Mouse (Mus musculus) Muller cell, postnatal 12 days (primary cell): ENCODE data around the gene Agbl1.
"Not testable (repeated sequence)": the region's sequence is repeated elsewhere in the genome, so short reads cannot be mapped to it uniquely, and the experiment has no call there.

Experiments used
- DNase-seq: peaks from one replicate; pipeline ENCODE4 v3.0.0-alpha.2; 2015; ENCODE audit errors: inconsistent ontology term

Agbl1 gene

DNA sequence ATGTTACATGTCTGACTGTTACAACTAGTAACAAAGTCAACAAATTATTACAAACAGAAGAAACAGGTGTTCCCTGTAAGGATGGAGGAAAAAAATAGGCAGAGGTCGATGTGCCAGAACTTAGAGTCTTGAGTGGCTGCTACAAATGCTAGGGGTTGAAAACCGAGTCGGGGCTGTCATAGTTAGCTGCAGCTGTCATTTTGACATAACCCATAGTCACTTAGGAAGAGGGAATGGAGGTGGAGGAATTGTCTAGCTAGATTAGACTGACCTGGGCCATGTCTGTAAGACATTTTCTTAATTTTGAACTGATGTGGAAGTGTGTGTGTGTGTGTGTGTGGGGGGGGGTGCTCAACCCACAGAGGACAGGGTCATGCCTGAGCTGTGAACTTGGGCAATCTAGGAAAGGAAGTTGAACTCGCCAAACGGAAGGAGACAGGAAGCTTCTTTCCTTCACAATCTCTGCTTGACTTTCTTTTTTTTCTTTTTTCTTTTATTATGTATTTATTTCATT, 364.9 kb downstream of the Agbl1 start:
- DNase-seq: no peak

DNA sequence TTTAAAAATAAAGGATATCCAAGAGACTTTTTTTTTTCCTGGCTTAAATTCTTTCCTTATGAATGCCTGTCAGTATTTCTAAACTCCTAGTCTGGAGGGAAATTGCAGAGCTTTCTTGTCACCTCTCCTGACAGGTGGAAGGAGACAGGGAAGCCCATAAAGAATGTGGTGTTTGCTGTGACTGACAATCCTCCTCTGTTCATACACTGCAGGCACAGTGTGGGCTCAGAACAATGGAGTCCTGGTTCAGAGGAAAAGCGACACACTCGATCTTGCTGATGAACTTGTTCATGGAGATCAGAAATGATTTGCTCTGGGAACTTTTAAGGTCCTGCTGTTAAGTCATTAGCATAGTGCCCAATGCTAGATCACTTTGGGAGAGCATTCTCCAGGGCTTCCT, 368.1 kb downstream of the Agbl1 start:
- DNase-seq: peak; percentile 5

DNA sequence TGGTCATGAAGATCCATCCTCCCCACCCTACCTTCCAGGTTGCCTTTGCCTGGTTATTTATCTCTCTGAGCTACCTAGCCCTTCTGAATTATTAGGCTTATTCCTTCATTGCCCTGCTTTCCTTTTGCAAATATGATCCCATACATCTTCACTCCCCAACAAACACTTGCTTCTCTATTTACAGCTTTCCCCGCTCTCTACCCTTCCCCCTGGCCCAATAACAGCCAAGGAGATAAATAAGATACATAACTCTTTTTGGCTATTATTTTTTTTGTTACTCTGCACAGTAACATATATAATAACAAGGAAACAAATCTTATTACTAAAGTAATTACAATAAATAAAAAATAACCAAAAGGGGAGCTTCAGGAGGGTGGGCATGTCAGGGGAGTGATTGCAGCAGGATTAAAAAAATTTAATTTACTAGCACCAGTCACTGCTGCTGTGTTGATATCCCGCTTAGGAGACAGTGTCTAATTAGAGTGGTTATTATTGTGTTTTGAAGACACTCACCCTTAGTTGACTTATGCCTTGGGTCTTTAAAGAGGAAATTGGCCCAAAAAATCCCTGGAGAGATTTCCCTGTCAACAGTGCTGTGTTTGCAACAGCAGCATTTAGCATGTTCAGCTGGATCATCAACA, 370.5 kb downstream of the Agbl1 start:
- no peak for DNase-seq

DNA sequence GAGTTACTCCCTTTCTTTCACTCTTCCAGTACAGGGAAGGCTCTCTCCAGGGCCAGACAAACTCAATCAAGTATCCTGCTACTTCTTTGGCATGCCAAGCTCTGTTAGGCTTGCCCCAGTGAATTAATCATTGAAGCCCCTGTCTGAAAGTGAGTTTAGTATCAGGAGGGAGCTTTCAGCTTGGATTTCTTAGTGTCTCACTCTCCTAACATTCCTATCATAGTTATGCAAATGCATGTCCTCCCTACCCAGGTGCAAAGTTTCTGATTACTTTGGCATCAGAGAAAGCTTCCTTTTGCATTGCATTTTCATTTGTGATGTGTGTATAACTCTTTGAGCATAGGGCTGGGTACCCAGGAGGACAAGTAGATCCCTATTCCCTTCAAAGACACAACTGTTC, 399.8 kb downstream of the Agbl1 start:
- DNase-seq: peak; percentile 12

DNA sequence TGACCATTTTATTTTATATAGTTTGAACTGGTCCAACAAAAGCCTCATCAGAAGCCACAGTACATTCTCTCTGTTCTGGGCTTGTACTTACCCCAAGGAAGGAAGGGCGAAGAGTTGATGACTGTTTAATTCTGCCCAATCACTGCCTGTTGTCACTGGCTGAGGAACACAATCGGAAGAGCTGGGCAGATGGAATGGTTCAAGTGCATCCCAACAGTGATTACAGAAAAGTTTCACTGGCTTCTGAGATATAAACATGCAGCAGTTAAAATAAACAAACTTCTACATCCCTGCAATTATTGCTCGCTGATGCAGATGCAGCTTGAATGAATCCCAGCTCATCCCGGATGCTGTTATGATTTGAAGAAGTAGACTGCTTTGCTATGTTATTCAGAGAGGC, 421.3 kb downstream of the Agbl1 start:
- no peak for DNase-seq

DNA sequence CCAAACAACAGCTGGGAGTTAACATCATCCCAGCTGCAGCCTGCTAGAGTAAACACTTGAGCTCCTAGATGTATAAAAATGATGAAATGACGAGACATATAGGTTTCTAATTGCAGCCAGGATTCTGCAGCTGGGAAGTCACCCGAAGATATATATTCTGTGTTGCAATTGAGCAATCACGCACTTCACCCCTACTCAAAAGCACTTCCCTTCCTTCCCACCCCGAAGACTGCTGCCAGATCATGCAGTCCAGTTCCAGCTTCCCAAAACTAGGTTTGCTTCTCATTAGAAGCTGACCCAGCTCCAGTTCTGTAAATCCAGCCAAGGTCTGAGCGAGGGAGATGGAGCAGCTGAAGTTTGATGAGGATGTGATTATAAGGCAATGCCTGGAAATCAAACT, 431.4 kb downstream of the Agbl1 start:
- DNase-seq: no peak

DNA sequence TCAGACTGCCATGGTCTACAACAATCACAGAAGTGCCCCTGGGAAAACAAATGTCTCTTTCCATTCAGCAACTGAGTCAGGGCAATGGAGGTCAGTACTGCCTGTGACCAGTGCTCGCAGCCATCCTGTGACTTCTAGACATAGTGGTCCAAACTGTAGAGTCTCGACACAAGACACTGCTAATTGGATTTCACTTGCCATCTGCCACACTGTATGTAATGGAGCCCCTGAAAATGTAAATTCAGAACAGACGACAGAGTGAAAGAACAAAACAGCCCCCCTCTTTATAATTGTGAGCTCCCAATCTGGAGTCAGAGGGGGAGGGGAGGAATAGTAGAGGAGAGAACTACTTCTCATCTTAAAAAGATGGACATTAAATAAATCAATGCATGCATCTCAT, 445.2 kb downstream of the Agbl1 start:
- no peak for DNase-seq

DNA sequence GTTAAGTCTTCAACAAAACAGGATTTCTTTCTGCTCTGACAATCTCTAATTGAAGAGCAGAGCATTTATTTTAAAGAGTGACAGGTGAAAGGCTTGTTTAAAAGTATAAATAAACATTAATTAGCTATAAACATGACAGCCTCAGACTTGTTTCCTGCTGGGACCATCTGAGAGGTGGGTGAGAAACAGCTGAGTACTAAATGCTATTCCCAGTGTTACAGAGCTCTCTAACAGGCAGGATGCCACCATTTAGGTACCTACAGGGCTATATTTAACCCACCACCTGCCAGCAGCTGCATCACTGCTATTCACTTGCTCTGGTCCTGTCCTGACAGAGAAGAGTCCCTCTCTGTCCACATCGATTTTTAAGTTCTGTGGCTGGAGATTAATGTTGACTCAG, 471.5 kb downstream of the Agbl1 start:
- no peak for DNase-seq

DNA sequence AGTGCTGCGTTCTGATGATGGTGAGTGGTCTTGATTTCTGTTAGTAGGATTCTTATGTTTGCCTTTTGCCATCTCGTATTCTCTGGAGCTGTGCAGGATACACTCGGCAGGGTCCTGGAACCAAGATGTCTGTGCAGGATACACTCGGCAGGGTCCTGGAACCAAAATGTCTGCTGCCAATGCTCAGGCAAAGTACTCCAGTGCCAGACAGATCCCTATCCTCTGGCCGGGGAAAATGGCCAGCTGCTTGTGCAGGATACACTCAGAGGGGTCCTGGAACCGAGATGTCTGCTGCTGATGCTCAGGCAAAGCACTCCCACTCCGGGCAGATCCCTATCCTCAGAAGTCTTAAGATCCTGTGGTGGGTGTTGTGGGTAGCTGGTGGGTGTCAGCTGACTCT, 502.5 kb downstream of the Agbl1 start:
- DNase-seq: not testable (repeated sequence)

DNA sequence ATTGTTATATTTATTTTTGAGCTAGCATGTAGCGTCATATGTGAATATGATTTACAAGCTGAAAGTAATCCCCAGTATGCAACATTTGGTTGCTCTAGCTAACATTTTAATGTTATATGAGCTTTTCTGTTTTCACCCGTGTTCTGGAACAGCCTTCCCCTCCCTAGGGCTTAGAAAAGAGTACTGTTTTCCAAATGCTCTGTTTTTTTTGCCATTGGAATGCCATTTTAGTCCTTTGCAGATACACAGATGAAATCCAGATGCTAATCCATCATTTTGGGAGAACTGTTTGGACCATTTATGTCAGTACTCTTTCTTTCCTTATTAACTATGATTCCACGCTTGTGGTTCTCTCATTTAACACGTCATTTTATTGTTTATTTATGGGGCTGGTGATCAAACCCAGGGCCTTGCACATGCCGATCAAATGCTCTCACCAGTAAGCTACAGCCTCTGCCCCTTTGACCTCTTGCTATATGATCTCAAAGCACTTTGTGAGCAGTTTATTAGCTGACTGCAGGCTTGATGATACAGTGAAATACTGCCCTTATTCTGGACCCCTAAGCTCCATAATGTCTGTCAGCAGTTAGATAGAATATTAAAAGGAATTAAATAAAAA, 547.7 kb downstream of the Agbl1 start:
- no peak for DNase-seq

DNA sequence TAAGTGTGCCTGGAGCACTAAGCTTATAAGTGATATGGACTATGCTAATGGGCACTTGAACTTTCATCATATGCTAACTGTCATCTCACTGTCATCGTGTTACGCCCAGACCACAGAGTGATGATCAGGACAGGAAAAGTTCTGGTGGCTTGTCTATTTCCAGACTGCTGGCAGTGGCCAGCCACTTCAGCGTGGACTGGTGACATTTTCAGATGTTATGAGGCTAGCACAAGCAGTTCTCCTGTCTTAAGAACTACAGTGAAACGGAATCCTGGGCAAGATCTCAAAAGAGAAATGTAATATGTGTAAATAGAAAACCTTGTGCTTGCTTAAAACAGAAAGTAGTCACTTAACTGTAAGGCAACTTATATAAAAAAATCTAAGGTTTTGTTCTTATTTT, 550.8 kb downstream of the Agbl1 start:
- no peak for DNase-seq

DNA sequence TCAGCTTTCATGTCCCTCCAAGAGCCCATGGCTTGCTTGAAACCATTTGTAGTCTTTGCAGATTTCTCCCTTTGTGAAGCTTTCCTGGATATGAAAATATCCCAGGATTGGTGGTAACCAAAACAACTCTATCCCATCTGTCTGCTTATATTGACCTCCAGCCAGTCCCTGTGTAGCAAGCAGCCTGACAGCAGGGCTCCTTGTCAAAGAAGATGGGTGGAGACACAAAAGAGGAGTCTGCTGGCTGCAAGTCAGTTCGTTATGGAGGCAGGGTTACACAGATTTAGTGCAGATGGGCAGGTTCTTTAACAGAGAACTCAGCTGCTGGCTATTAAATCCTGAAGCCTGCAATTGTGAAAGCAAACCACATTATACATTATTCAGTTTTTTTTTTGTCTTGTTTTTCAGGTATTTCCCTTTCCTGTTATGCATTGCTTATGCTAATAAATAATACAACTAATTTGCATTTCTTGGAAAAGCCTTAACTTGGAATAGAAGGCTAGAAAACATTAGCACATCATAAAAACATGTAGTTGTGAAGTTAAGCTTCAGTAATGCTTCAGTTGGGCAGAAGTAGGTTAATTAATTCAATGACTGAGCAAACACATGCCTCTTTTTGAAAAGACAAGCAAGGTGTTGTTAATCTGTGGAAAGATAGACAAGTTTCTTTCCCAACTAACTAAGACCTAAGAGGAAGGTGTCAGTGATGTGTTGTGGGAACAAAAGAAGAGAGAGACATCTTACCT, 559.0 kb downstream of the Agbl1 start:
- peak; percentile 48 for DNase-seq

DNA sequence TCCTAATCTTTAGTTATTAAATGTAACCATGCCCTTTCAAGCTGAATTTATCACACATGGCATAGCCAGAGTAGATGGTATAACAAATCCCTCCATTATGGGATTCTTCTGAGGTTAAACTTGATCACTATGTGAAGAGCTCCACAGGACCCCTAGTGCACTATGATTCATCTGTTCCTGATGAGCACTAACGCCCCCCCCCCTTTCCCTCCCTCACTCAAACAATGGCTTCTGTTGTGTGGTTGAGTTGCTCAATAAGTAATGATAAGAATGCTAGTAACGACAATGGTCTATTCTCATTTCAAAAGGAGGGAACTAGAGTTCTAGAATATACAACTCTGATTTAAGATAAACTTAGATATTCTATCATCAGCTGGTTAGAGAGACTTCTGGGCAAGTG, 560.4 kb downstream of the Agbl1 start:
- DNase-seq: peak; percentile 92

DNA sequence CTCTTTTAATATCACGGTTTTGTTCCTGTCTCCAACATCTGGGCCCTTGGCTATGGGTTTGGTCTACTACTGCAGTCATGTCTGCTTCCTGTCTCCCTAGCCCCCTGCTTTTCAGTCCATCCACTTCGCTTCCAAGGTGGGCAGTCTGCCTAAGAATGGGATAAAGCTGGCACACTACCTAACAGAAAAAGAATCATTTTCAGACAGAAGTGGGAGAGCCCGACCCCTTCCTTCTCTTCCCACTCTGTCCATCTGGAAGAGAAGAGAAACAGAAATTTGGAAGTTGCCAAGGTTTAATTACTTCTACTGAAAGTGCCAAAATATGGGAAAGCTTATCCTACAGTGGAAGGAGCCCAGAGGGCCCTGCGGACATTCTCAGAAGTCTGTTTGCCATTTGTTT, 561.6 kb downstream of the Agbl1 start:
- no peak for DNase-seq

DNA sequence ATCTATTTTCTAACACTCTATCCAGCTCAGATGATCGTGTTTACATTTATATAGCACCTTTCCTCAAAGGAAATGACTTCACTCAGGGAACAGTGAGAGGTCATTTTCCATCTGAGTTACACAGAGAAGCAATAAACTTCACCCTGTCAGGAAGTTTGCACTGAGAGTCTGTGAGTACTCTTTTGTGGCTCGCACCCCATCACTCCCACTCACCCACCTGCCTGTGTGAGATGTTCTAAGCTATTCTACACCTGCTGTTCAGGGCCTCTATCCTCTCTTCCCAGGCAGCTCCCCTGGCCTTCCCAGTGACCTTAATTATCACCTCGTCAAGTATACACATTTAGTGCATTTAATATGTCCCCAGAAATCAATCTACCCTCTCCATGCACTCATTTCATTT, 580.3 kb downstream of the Agbl1 start:
- DNase-seq: no peak

DNA sequence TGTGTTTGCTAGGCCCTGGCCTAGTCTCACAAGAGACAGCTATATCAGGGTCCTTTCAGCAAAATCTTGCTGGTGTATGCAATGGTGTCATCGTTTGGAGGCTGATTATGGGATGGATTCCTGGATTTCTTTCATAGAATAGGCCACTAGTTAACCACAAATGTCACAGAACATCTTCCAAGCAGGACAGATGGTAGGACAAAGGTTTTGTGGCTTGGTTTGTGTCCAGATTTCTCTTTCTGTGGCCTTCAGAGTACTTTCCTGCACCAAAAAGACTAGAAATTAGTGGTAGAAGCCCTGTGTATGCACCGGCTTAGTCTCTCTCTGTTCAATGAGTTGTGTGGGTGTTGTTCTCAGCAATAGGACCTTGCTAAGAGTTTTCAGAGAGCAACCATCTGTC, 590.9 kb downstream of the Agbl1 start:
- peak; percentile 92 for DNase-seq

DNA sequence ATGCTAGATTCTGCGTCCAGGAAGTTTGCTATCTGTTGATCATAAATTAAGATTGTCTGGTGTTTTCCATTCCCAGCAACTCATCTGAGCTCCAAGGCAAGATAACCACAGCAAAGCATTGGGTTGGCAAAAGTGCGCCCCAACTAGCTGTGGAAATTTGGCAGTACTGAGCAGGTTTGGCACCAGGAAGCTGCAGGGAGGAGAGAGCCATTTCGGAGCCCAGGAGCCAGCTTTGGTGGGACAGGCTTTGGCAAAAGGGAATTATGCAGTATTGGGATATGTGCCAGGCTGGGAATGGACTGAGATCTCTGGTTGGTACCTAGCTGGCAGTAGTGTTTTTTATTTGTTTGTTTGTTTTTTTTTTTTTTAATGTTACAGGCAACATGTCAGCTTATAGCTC, 612.5 kb downstream of the Agbl1 start:
- no peak for DNase-seq

DNA sequence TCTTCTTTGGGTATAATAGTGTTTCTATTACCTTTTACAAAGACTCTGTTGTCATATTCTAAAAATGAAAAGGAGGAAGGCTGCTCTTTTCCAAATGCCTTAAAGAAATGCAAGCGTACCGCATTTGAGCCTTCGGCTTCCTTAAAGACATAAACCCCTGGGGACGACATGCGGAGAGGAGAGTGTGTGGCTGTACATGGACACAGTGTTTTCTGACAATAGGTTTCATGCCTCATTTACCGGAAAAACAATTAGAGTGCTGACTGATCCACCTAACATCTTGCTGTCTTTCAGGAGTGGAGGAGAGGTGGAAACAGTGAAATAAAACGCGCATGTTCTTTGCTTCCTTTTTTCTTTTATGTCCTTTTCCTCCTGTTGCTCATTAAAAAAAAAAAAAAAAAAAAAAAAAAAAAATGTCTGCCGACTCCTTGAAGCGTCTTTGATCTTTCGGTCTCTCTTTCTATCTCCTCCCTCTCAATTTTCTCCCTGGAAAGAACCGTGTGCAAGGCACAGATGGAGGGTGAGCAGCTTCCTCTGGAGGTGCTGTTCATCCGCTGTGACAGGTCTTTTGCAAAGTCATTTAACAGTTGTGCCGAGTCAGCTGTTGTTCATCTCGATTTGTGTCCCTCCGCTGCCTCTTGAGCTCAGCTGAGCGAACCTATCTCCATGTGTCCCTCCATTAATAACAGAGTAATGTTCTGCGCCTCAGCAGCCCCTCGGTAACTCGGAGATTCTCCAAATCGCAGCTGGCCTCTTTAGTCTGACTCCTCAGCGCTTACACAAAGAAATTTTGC, 659.9 kb downstream of the Agbl1 start:
- peak; percentile 3 for DNase-seq

DNA sequence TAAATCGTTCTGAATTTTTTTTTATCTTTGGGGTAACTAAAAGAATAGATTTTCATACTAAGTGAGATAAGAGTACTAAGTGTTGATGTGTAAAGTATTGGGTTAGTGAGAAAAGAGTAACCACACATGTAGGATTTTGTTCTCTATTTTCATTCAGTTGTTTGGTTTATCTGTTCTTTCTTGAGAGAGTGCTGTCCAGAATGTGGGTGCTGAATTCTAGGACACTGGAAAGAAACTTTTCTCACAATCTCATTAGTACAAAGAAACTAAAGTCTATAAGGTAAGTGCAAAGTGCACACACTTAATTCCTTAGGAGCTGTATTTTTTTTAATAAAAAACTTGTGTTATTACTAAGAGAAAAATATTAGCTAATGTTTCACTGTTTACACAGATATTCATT, 674.4 kb downstream of the Agbl1 start:
- DNase-seq: no peak

DNA sequence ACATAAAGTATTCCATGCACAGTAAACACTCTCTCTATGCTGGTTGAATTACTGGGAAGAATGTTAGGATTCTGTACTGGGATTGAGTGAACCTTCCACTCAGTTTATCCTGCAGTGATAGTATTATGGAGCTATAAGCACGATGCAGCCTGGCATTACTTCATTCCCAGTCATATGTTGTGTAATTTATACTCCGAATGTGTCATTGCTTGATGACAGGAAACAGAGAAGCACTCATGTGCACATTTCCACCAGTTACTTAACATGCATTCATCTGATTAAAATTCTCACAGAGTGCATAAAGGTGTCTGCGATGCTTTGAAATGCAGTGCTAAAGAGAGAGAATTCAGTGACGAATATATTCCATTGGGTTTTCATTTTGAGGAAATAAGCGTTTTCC, 682.0 kb downstream of the Agbl1 start:
- DNase-seq: no peak

DNA sequence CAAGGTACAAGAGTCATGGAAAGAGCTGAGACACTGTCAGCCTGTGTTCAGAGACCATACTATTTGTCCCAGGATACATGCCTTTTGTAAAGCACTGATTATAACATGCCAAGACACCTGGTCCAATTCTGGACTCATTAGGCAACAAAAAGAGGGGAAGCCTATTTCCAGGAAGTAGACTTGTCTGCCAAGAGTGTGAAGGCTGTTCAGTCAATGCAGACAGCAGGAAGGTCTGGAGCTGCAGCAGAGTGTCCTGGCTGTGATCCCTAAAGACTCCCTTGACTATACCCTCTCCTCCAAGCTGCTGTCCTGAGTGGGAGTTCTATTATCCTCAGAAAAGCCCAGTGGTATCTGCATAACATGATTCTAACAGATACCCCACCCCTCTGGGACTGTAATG, 689.2 kb downstream of the Agbl1 start:
- DNase-seq: no peak

DNA sequence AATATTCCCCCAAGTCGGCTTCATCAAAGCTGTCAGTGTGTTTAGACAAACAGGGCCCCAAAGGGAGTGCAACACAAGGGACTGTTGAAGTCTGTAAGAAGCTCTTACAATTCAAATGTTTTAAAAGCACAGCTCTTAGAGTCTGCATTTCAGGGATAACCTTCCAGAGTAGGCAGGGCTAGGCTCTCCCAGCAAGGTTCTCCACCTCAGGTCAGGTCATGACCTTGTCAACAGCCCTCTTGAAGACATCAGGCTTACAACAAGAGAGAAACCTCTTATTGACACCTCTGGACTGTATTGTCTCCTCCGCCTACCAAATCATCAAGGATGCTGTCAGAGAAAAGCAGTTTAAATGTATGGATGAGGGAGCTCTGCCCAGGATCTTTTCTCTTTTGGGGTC, 692.0 kb downstream of the Agbl1 start:
- DNase-seq: no peak
